Mouse (Mus musculus) limb, embryonic 12.5 days (tissue): ENCODE results near the gene Wscd2. TPM values are rescaled to one million over a fixed set of nuclear protein-coding genes. Genes with fewer than 3 reads are reported as not detected.

Experiments used
- ATAC-seq: fragments of 200-750 bp; cut with Nextera tagmentation; 2 replicates; pipeline ENCODE4 v1.8.0; 2017; ENCODE audit warnings: low read depth, moderate TSS enrichment; ENCODE audit not compliant: insufficient number of reproducible peaks, insufficient read depth, low FRiP score, low TSS enrichment
- H3K27ac ChIP-seq: fragments of 300-500 bp; sonication (generic); 2 replicates; pipeline ENCODE4 v1.5.1; 2016; ENCODE audit warnings: mild to moderate bottlenecking, moderate library complexity
- H3K27me3 ChIP-seq: fragments of 300-500 bp; sonication (generic); 2 replicates; pipeline ENCODE4 v1.6.1; 2016; ENCODE audit warnings: mild to moderate bottlenecking, moderate library complexity
- H3K36me3 ChIP-seq: fragments of 300-500 bp; sonication (generic); 2 replicates; pipeline ENCODE4 v1.6.1; 2016; ENCODE audit warnings: mild to moderate bottlenecking, moderate library complexity
- H3K4me1 ChIP-seq: fragments of 300-500 bp; sonication (generic); replicated peaks from 2 replicates; pipeline ENCODE4 v1.6.1; 2016
- H3K4me2 ChIP-seq: fragments of 300-500 bp; sonication (generic); 2 replicates; pipeline ENCODE4 v1.6.1; 2016; ENCODE audit warnings: mild to moderate bottlenecking, moderate library complexity
- H3K4me3 ChIP-seq: fragments of 300-500 bp; sonication (generic); replicated peaks from 2 replicates; pipeline ENCODE4 v1.5.1; 2016; ENCODE audit warnings: mild to moderate bottlenecking
- H3K9ac ChIP-seq: fragments of 300-500 bp; sonication (generic); replicated peaks from 2 replicates; pipeline ENCODE4 v1.6.1; 2016; ENCODE audit warnings: mild to moderate bottlenecking, moderate library complexity
- H3K9me3 ChIP-seq: fragments of 300-500 bp; sonication (generic); 2 replicates; pipeline ENCODE4 v1.6.1; 2016; ENCODE audit warnings: mild to moderate bottlenecking, moderate library complexity
- WGBS: fragments of 180-500 bp; shearing (Covaris S2); methylation state at CpG from one replicate; pipeline ENCODE4 v1.1.7; 2016; 5-methylcytosine and 5-hydroxymethylcytosine counted together
- polyA plus RNA-seq: library from polyadenylated mRNA; unstranded; fragments of >200 nt; fragmentation: Nextera tagmentation; extraction: Ambion mirVana; gene quantifications from 2 replicates; pipeline ENCODE4 v1.2.1, GENCODE M21; 2016

Gene Wscd2
- polyA plus RNA-seq, result 5.2 and 5.4 TPM in 2 replicates

- Histone ChIP-seq H3K4me1 (peaks cover 22% of the 10 kb centered on the region), H3K4me3 (peak within 1 kb of the TSS; percentile 57), H3K36me3 (no peaks in the 10 kb centered on the region), H3K27me3 (peaks cover 72% of the 10 kb centered on the region), H3K9me3 (no peaks in the 10 kb centered on the region), H3K9ac (peak within 1 kb of the TSS; percentile 75), H3K27ac (peak within 1 kb of the TSS; percentile 64; the same call in 1 of the 2 replicates), H3K4me2 (peak within 1 kb of the TSS; percentile 92)
- WGBS, result 60% methylated on average over 6 of the region's 6 CpGs
- ATAC-seq, result no peak
These were observed at the start of gene Wscd2 for GRCm38 (mm10) chr5:113490033-113490432. Gene Wscd2, plus strand, starts transcription at chr5:113490333.

DNA sequence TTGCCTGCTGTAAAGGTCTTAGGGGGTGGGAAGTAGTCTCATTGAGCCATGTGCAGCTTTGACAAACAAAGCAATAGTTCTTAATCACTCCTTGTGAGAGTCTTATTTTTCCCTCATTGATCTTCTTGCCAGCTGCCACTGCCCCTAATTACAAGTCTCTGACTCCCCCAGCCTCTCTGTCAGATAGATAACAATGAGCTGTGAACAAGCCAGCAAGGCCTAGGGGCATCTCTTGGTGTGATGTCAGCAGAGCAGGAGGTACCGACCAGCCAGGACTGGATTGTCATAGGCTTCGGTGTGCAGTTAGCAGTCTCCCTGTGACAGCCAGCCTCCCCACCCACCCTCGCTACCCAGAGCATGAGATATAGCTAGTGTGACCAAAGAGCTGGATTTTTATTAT lies 48.0 kb upstream of the Wscd2 start:
- H3K27me3 ChIP-seq, result peaks cover 14% of the 10 kb centered on the region
- ATAC-seq, result no peak
- H3K4me1 ChIP-seq, result no peaks in the 10 kb centered on the region; the same call in 1 of the 2 replicates
- H3K9ac ChIP-seq, result no peak overlapping the region
- no peak overlapping the region for H3K4me2 ChIP-seq
- H3K4me3 ChIP-seq, result no peak overlapping the region
- H3K27ac ChIP-seq, result no peak overlapping the region
- H3K36me3 ChIP-seq, result no peaks in the 10 kb centered on the region
- WGBS, result 45% methylated on average over 3 of the region's 3 CpGs
- no peaks in the 10 kb centered on the region for H3K9me3 ChIP-seq

- Histone ChIP-seq H3K27me3 (peaks cover 16% of the 10 kb centered on the region), H3K9me3 (peaks cover 11% of the 10 kb centered on the region; the same call in 1 of the 2 replicates), H3K4me2 (no peak overlapping the region), H3K4me3 (no peak overlapping the region), H3K4me1 (peaks cover 22% of the 10 kb centered on the region), H3K36me3 (no peaks in the 10 kb centered on the region), H3K9ac (no peak overlapping the region), H3K27ac (no peak overlapping the region)
- 8% methylated on average over 9 of the region's 9 CpGs for WGBS
- peak; percentile 79 for ATAC-seq
These were observed 42.0 kb upstream of the Wscd2 start for GRCm38 (mm10) chr5:113448023-113448734.

- peaks cover 11% of the 10 kb centered on the region for H3K27me3 ChIP-seq
- H3K4me2 ChIP-seq, result no peak overlapping the region
- peaks cover 11% of the 10 kb centered on the region; the same call in 1 of the 2 replicates for H3K9me3 ChIP-seq
- no peak overlapping the region for H3K27ac ChIP-seq
- WGBS, result 74% methylated on average over 3 of the region's 3 CpGs
- peaks cover 28% of the 10 kb centered on the region for H3K4me1 ChIP-seq
- H3K36me3 ChIP-seq, result no peaks in the 10 kb centered on the region
- ATAC-seq, result no peak
- H3K9ac ChIP-seq, result no peak overlapping the region
- H3K4me3 ChIP-seq, result no peak overlapping the region
These were observed 40.8 kb upstream of the Wscd2 start for GRCm38 (mm10) chr5:113449336-113449735.

GRCm38 (mm10) chr5:113452691-113453090 lies 37.4 kb upstream of the Wscd2 start:
- Histone ChIP-seq H3K4me2 (no peak overlapping the region), H3K36me3 (no peaks in the 10 kb centered on the region), H3K4me1 (peaks cover 24% of the 10 kb centered on the region), H3K9ac (no peak overlapping the region), H3K27ac (no peak overlapping the region), H3K9me3 (peaks cover 11% of the 10 kb centered on the region; the same call in 1 of the 2 replicates), H3K4me3 (no peak overlapping the region), H3K27me3 (peaks cover 5% of the 10 kb centered on the region; the same call in 1 of the 2 replicates)
- ATAC-seq, result no peak
- WGBS, result 5% methylated on average over 1 of the region's 1 CpGs

DNA sequence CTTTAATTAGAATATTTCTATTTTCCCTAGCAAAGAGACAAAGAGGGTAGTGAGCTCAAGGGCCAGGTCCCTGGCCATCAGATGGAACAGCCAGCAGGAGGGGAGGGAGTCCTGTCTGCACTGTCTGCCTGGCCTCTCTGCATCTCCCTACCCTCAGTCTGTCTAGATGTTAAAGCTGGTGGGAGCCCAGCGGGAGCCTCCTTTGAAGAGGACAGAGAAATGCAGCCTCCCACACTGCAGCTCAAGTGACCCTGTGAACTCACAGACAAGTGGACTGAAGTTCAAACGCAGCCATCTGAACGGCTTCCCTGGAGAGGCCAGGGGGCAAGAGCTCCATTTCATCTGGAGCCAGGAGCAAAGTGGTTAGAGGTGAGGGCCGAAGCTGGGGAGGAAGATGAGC lies 36.8 kb upstream of the Wscd2 start:
- Histone ChIP-seq H3K36me3 (no peaks in the 10 kb centered on the region), H3K27me3 (peaks cover 5% of the 10 kb centered on the region; the same call in 1 of the 2 replicates), H3K4me1 (peaks cover 17% of the 10 kb centered on the region), H3K4me2 (no peak overlapping the region), H3K27ac (no peak overlapping the region), H3K9ac (no peak overlapping the region), H3K9me3 (peaks cover 17% of the 10 kb centered on the region), H3K4me3 (no peak overlapping the region)
- ATAC-seq, result no peak
- WGBS, result 0% methylated on average over 4 of the region's 4 CpGs

DNA sequence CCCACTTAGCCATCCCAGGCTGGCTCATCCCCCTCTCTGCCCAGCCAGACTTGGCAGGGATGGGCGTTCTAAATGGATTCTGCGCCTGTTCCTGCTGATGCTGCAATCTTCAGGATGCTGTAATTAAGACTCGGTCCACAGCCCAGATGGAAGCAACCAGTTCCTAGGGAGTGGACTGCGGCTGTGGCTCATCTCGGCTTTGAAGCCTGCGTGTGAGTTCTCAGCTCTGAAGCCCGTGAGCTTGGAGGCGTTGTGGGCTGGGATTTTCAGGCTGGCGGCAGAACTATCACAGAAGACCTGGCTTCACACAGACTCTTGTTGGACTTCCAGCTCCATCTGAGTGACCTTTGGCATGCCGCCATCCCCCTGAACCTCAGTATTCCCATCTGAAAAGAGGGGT lies 34.1 kb upstream of the Wscd2 start:
- Histone ChIP-seq H3K4me2 (no peak overlapping the region), H3K27me3 (peaks cover 24% of the 10 kb centered on the region), H3K27ac (no peak overlapping the region), H3K9me3 (peaks cover 6% of the 10 kb centered on the region; the same call in 1 of the 2 replicates), H3K36me3 (no peaks in the 10 kb centered on the region), H3K4me3 (no peak overlapping the region), H3K9ac (no peak overlapping the region), H3K4me1 (peaks cover 14% of the 10 kb centered on the region)
- 84% methylated on average over 10 of the region's 10 CpGs for WGBS
- no peak for ATAC-seq

GRCm38 (mm10) chr5:113456756-113457155 lies 33.4 kb upstream of the Wscd2 start:
- H3K36me3 ChIP-seq, result no peaks in the 10 kb centered on the region
- H3K27me3 ChIP-seq, result peaks cover 26% of the 10 kb centered on the region
- no peak overlapping the region for H3K4me2 ChIP-seq
- ATAC-seq, result no peak
- no peak overlapping the region for H3K4me3 ChIP-seq
- H3K27ac ChIP-seq, result no peak overlapping the region
- no peak overlapping the region for H3K9ac ChIP-seq
- peaks cover 19% of the 10 kb centered on the region for H3K4me1 ChIP-seq
- peaks cover 5% of the 10 kb centered on the region; the same call in 1 of the 2 replicates for H3K9me3 ChIP-seq
- 92% methylated on average over 4 of the region's 4 CpGs for WGBS

DNA sequence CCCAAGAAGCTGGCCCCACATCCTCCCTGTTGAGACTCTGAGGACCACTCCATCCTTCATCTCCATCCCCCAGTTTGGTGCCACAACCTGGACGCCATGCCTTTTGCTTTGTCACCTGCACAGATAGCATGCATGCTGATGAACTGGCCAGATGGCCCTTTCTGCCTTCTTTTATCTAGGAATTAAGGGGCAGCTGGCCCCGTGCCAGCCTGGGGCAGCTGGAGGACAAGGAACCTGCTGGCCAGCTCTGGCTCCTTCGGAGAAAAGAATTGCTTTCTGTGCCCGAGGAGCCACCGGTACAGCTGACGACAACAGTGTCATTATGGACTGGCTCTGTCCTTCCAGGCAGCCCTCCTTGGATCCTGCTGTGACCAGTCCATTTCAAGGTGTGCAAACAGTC lies 32.9 kb upstream of the Wscd2 start:
- no peak for ATAC-seq
- Histone ChIP-seq H3K27me3 (peaks cover 30% of the 10 kb centered on the region), H3K4me1 (peaks cover 24% of the 10 kb centered on the region), H3K4me3 (no peak overlapping the region), H3K9me3 (peaks cover 5% of the 10 kb centered on the region; the same call in 1 of the 2 replicates), H3K4me2 (no peak overlapping the region), H3K27ac (no peak overlapping the region), H3K9ac (no peak overlapping the region), H3K36me3 (no peaks in the 10 kb centered on the region)
- 72% methylated on average over 6 of the region's 6 CpGs for WGBS

DNA sequence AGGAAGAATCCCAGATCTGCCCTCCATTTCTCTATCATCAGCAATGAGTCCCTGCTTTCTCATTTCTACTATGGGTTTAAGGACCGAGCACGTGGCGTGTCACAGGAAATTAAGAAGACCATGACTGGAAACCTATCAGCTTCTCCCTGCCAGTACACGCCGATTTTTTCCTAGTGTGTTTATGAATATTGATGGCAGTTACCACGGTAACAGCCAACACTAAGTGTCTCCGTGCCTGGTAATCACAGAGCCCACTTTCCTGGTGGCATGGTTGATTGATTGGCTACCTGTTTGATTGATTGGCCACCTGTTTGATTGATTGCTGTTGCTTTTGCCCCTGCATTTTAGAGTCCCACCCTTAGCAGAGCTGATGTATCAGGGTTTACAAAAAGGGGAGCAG lies 30.2 kb upstream of the Wscd2 start:
- Histone ChIP-seq H3K4me3 (no peak overlapping the region), H3K4me1 (peaks cover 20% of the 10 kb centered on the region), H3K36me3 (no peaks in the 10 kb centered on the region), H3K4me2 (no peak overlapping the region), H3K9ac (0 out of 2 replicates have a peak overlapping the region, but pooled peaks have one; percentile 4), H3K27me3 (peaks cover 41% of the 10 kb centered on the region), H3K9me3 (peaks cover 5% of the 10 kb centered on the region; the same call in 1 of the 2 replicates), H3K27ac (no peak overlapping the region)
- ATAC-seq, result no peak
- WGBS, result 76% methylated on average over 7 of the region's 7 CpGs

- peaks cover 44% of the 10 kb centered on the region for H3K27me3 ChIP-seq
- H3K4me1 ChIP-seq, result peaks cover 21% of the 10 kb centered on the region
- peak overlapping the region; percentile 25 for H3K4me3 ChIP-seq
- 16% methylated on average over 16 of the region's 16 CpGs for WGBS
- H3K9me3 ChIP-seq, result peaks cover 5% of the 10 kb centered on the region; the same call in 1 of the 2 replicates
- no peaks in the 10 kb centered on the region for H3K36me3 ChIP-seq
- H3K27ac ChIP-seq, result no peak overlapping the region
- 0 out of 2 replicates have a peak overlapping the region, but pooled peaks have one; percentile 12 for H3K9ac ChIP-seq
- no peak for ATAC-seq
- H3K4me2 ChIP-seq, result peak overlapping the region; percentile 49
These were observed 28.6 kb upstream of the Wscd2 start for GRCm38 (mm10) chr5:113461582-113461981.
